Comparison of ENCODE assay signal across 10 mouse cellular contexts in genomic region chr14:30147774-30148173, GRCm38 (mm10).
A peak's percentile ranks its signal among the peaks of the same experiment; 100 is the strongest.
DNase-seq lines count a peak whose midpoint lies in the region; ATAC-seq lines count a peak whose summit lies in the region.
"Had no signal": no experiment of that assay in that cellular context is flagged by ENCODE, and none has a peak within 500 bp of the region (broad histone marks: within the 10 kb centered on the region; RNA-seq: fewer than 3 reads in every experiment).

No protein-coding gene starts in this region.

- intact Hi-C loops in left cerebral cortex, postnatal 4 days (cut with DNase I), result no loop called here

- 43% methylated on average over 7 of the region's 7 CpGs for WGBS in neural tube, embryonic 13.5 days

- peak; percentile 81 for DNase-seq in left cerebral cortex, postnatal 4 days
- no peak for DNase-seq in left cerebral cortex, adult 11 months (ENCODE audit: low spot score)
- peak; percentile 84 to 87 for DNase-seq in cerebellum, postnatal 10 days
- DNase-seq in gastrocnemius, postnatal 25 days, result peak; percentile 40
- DNase-seq in kidney, postnatal 36 days, result no peak
- DNase-seq in kidney, postnatal 14 days, result no peak
- DNase-seq in thymus, adult 18-20 months, result no peak

- H3K27me3 ChIP-seq in neural tube, embryonic 13.5 days, result no peaks in the 10 kb centered on the region
- H3K27me3 ChIP-seq: lung, embryonic 15.5 days had no signal

- H3K9ac ChIP-seq in neural tube, embryonic 13.5 days, result no peak overlapping the region
- H3K9ac ChIP-seq: lung, embryonic 15.5 days had no signal

- peak overlapping the region; percentile 34 for H3K27ac ChIP-seq in neural tube, embryonic 13.5 days (replicated peaks)
- H3K27ac ChIP-seq: heart, adult 2 months; lung, embryonic 15.5 days had no signal

- H3K4me3 ChIP-seq in neural tube, embryonic 13.5 days, result no peak overlapping the region
- H3K4me3 ChIP-seq: heart, adult 2 months; lung, embryonic 15.5 days had no signal

- peaks cover 15% of the 10 kb centered on the region for H3K4me1 ChIP-seq in neural tube, embryonic 13.5 days (replicated peaks)
- H3K4me1 ChIP-seq: lung, embryonic 15.5 days had no signal

- no peak overlapping the region for H3K4me2 ChIP-seq in neural tube, embryonic 13.5 days
- H3K4me2 ChIP-seq: lung, embryonic 15.5 days had no signal

- H3K9me3 ChIP-seq in neural tube, embryonic 13.5 days, result no peaks in the 10 kb centered on the region
- H3K9me3 ChIP-seq: lung, embryonic 15.5 days had no signal

- H3K36me3 ChIP-seq in neural tube, embryonic 13.5 days, result no peaks in the 10 kb centered on the region
- H3K36me3 ChIP-seq: lung, embryonic 15.5 days had no signal

- peak; percentile 75 for ATAC-seq in neural tube, embryonic 13.5 days (ENCODE audit: low read depth)

Comparison
In these comparisons a context has a peak if more than half of its experiments do, and no peak if none do; other contexts are left out.
1. DNase-seq: peak in left cerebral cortex, postnatal 4 days (single experiment), cerebellum, postnatal 10 days (2 of 2) and gastrocnemius, postnatal 25 days (single experiment); none in left cerebral cortex, adult 11 months (single experiment), kidney, postnatal 36 days (0 of 2), kidney, postnatal 14 days (single experiment) and thymus, adult 18-20 months (0 of 2).